Mouse (Mus musculus) thymus, adult 2 months (tissue): ENCODE measurements around the gene Trim72.

Source experiments
- CTCF ChIP-seq: fragments of 200-500 bp; IDR thresholded peaks from 2 replicates; pipeline ENCODE4 v1.5.1; 2012; ENCODE audit warnings: mild to moderate bottlenecking, control low read depth, low read length, moderate library complexity, borderline replicate concordance; ENCODE audit not compliant: control insufficient read depth, poor library complexity, insufficient read depth; ENCODE audit errors: extremely low read depth
- POLR2A ChIP-seq: fragments of 200-500 bp; IDR thresholded peaks from 2 replicates; pipeline ENCODE4 v1.6.1; 2012; ENCODE audit warnings: mild to moderate bottlenecking, low read length, control low read depth, moderate library complexity; ENCODE audit not compliant: control insufficient read depth, poor library complexity, insufficient read depth; ENCODE audit errors: extremely low read depth

- TF ChIP-seq CTCF = no peak
- no peak for TF ChIP-seq POLR2A
Observed at GRCm38 (mm10) chr7:128032989-128033293, 29.2 kb downstream of the Trim72 start.
